Comparison of ENCODE assay signal across 10 mouse cellular contexts in the genomic region with DNA sequence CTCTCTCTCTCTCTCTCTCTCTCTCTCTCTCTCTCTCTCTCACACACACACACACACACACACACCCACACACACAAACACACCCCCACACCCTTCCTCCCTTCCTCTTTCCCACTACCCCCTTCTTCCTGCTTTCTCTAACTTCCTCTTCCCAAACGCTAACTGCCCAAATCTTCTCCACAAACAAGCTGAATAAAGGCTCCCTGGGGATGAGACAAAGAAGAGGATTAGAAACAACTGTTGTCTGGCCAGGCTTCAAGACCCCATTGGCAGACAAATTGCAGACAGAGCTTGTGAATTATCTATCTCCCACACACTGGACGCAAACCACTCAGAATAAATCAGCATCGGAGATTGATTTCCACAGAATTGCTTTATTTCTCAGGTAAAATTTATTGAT.
A peak's percentile ranks its signal among the peaks of the same experiment; 100 is the strongest.
DNase-seq lines count a peak whose midpoint lies in the region; TF ChIP-seq lines count a peak whose summit lies in the region.
"Had no signal": no experiment of that assay in that cellular context is flagged by ENCODE, and none has a peak within 500 bp of the region (broad histone marks: within the 10 kb centered on the region; RNA-seq: fewer than 3 reads in every experiment).

No protein-coding gene starts in this region.

- TF ChIP-seq POLR2A in brain, embryonic 14.5 days (IDR thresholded peaks at IDR 0.05; ENCODE audit: borderline replicate concordance, extremely low read depth, insufficient read depth, insufficient read length, poor library complexity, severe bottlenecking): no peak

- TF ChIP-seq CTCF in brain, embryonic 14.5 days (IDR thresholded peaks at IDR 0.05; ENCODE audit: borderline replicate concordance, extremely low read depth, insufficient read depth, insufficient read length): no peak

- H3K4me1 ChIP-seq in heart, embryonic 10.5 days: no peaks in the 10 kb centered on the region
- H3K4me1 ChIP-seq in midbrain, embryonic 10.5 days: peaks cover 19% of the 10 kb centered on the region
- H3K4me1 ChIP-seq: lung, embryonic 15.5 days had no signal

- H3K4me3 ChIP-seq in heart, embryonic 10.5 days: no peak overlapping the region
- no peak overlapping the region for H3K4me3 ChIP-seq in midbrain, embryonic 10.5 days
- H3K4me3 ChIP-seq: lung, embryonic 15.5 days had no signal

- H3K27ac ChIP-seq in heart, embryonic 10.5 days: no peak overlapping the region
- peak overlapping the region; percentile 69 for H3K27ac ChIP-seq in midbrain, embryonic 10.5 days (replicated peaks)
- H3K27ac ChIP-seq: lung, embryonic 15.5 days; stomach, postnatal 0 days had no signal

- no peaks in the 10 kb centered on the region for H3K9me3 ChIP-seq in heart, embryonic 10.5 days
- no peaks in the 10 kb centered on the region; the same call in 1 of the 2 replicates for H3K9me3 ChIP-seq in midbrain, embryonic 10.5 days (replicated peaks)
- H3K9me3 ChIP-seq: lung, embryonic 15.5 days had no signal

- 43% methylated on average over 3 of the region's 3 CpGs for WGBS in heart, embryonic 10.5 days
- 19% methylated on average over 3 of the region's 3 CpGs for WGBS in midbrain, embryonic 10.5 days

- peak; percentile 8 to 19 for DNase-seq in heart, adult 18-20 months
- DNase-seq in heart, embryonic 10.5 days (ENCODE audit: low spot score): no peak
- peak; percentile 31 to 37 for DNase-seq in layer of hippocampus, postnatal 10 days (ENCODE audit: low spot score in 2 of 2)
- DNase-seq in layer of hippocampus, adult 11-12 months (ENCODE audit: low spot score): no peak
- peak; percentile 83 for DNase-seq in brain, embryonic 14.5 days (ENCODE audit: low read depth)
- peak; percentile 14 for DNase-seq in midbrain, embryonic 10.5 days (ENCODE audit: low spot score)
- DNase-seq in thymus, postnatal 25 days: no peak
- no peak for DNase-seq in testis, postnatal 10 days (ENCODE audit: low spot score)

- no peaks in the 10 kb centered on the region for H3K27me3 ChIP-seq in heart, embryonic 10.5 days (ENCODE audit: insufficient read depth, poor library complexity, severe bottlenecking)
- no peaks in the 10 kb centered on the region for H3K27me3 ChIP-seq in midbrain, embryonic 10.5 days (ENCODE audit: low read depth, poor library complexity, severe bottlenecking)
- H3K27me3 ChIP-seq: lung, embryonic 15.5 days had no signal

- H3K36me3 ChIP-seq in heart, embryonic 10.5 days: no peaks in the 10 kb centered on the region
- no peaks in the 10 kb centered on the region for H3K36me3 ChIP-seq in midbrain, embryonic 10.5 days
- H3K36me3 ChIP-seq: lung, embryonic 15.5 days had no signal

Comparison
In these comparisons a context has a peak if more than half of its experiments do, and no peak if none do; other contexts are left out.
1. DNase-seq: peak in heart, adult 18-20 months (2 of 2), layer of hippocampus, postnatal 10 days (2 of 2), brain, embryonic 14.5 days (single experiment) and midbrain, embryonic 10.5 days (single experiment); none in heart, embryonic 10.5 days (single experiment), layer of hippocampus, adult 11-12 months (single experiment), thymus, postnatal 25 days (single experiment) and testis, postnatal 10 days (single experiment).